Mouse (Mus musculus): ENCODE measurements at regions not wholly inside any gene's neighbourhood (a gene's known extent, or its start where the extent isn't known, plus 50 kb on each side); places are given as distances from the start of the nearest gene placed in this dataset.

DNA sequence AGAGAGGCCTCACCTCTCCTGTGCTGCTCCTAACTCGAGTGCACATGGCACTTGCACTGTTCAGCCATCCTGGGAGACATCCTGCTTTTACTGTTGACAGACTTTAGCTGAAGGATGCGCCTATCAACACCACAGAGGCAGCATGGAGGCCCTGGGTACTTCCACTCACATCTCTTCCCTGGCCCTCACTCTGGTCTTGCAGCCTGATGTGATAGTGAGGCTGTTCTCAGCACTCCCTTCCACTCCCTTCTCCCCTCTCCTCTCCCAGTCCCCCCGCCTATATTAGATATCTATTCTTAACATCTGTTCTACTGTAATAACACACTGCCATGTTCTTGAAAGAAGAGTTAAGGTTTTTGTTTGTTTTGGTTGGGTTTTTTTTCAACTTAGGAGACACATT, 50.2 kb upstream of the Bod1 start:
- no peak for DNase-seq (ENCODE audit: low spot score in 2 of 2)

DNA sequence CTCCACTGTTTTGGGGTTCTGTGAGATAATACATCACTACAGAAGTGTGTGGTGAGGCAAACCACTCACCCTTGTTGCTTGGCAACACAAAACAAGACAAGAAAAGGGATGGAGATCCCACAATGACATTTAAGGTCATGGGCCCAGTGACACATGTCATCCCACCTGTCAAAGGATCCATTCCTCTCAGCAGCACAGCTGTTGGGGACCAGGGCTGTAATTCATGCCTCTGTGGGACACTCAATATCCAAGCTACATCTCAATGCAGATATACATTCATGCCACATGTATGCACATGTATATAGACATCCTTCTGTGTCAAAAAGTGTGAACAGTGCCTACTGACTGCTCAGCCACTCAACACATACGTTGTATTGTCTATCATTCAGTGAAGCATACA, 52.8 kb upstream of the Bod1 start:
- no peak for DNase-seq (ENCODE audit: low spot score in 2 of 2)

DNA sequence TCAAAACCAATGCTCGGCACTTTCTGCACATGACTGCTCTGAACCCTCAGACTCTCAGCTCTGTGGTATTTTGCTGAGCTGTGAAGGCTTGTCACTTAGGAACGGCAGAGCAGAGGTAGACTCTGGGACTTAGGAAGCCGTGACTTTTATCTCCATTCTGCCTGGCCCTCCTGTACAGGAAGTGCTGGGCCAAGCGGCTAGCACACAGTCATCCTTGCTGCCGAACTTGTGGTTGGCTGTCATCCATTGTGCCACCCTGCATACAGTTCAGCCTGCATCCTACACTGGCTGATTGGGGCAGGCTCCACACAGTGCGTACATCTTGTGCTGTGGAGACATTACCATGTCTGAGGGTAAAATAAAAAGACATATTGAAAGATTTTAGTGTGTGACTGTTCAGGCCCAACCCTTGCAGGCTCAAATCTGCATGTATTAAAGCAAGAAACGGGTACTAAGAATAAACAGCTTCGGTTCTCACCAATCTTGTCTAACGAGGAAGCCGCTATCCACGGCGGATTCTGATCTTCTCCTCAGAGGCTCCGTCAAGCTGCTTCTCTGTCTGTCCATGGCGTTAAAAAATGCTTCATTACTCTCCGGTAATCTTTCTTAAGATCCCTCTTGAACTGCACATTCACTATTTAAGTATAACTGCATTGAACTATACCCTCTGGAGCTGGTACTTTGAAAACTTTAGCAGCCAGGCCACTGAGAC, 54.4 kb upstream of the Bod1 start:
- DNase-seq (ENCODE audit: low spot score in 2 of 2), result no peak

- DNase-seq (ENCODE audit: low spot score in 2 of 2), result no peak
Measured at GRCm38 (mm10) chr11:31727289-31727688, 55.6 kb upstream of the Bod1 start.

- DNase-seq (ENCODE audit: low spot score in 2 of 2), result no peak
Measured at GRCm38 (mm10) chr11:31729728-31730127, 58.0 kb upstream of the Bod1 start.

- no peak for DNase-seq (ENCODE audit: low spot score in 2 of 2)
Measured at GRCm38 (mm10) chr11:31730181-31730580, 58.5 kb upstream of the Bod1 start.

GRCm38 (mm10) chr11:31730680-31731079, 59.0 kb upstream of the Bod1 start:
- DNase-seq (ENCODE audit: low spot score in 2 of 2), result no peak

DNA sequence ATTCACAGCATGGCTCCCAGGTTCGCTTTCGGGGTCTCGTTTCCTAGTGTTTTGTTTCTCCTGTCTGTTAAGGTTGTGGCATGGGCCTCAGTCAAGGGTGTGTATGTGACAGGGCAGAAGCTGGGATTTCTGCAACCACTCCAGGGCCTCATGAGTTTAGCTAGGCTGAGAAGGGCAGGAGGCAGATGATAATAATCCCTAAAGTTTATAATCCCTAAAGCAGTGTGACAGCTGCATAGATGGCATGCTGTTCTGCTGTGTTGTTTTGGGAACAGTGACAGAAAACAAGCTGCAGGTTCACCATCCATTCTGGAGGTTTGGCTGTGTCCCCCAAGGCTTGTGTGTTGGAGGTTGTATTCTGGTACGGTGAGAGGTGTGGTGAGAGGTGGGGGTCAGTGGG, 59.8 kb upstream of the Bod1 start:
- no peak for DNase-seq (ENCODE audit: low spot score in 2 of 2)

- DNase-seq (ENCODE audit: low spot score in 2 of 2), result no peak
Measured at GRCm38 (mm10) chr11:31732342-31732741, 60.7 kb upstream of the Bod1 start.

GRCm38 (mm10) chr11:31732958-31733357, 61.3 kb upstream of the Bod1 start:
- no peak for DNase-seq (ENCODE audit: low spot score in 2 of 2)

GRCm38 (mm10) chr11:31734091-31734490, 62.4 kb upstream of the Bod1 start:
- DNase-seq (ENCODE audit: low spot score in 2 of 2), result no peak

GRCm38 (mm10) chr11:31735257-31735656, 63.6 kb upstream of the Bod1 start:
- no peak for DNase-seq (ENCODE audit: low spot score in 2 of 2)

GRCm38 (mm10) chr11:31736086-31736485, 64.4 kb upstream of the Bod1 start:
- no peak for DNase-seq (ENCODE audit: low spot score in 2 of 2)

DNA sequence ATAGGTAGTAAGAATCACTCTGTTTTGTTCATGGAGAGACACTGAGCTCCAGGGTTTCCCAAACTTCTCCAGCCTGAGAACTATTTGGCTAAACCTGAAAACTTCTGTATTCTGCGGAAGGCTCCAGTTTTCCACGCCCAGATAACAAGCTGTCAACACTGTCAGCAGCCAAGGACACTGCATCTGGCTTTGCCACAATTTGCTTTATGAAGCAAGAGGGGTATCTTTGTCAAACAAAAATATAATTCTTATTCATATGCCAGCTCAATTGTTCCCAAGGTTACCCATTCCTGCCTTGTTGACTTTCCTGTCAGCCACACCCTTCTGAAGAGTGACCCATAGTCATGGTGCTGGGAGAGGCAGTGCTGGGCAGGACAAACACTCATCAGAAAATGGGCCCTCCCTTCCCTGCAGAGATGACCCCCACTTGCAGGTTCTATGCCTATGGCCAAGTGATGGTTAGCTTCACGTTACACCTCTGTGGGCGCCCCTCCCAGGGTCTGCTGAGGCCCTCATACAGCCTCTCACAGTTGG, 64.9 kb upstream of the Bod1 start:
- DNase-seq (ENCODE audit: low spot score in 2 of 2), result no peak

GRCm38 (mm10) chr11:31738148-31739021, 66.7 kb upstream of the Bod1 start:
- no peak for DNase-seq (ENCODE audit: low spot score in 2 of 2)

DNA sequence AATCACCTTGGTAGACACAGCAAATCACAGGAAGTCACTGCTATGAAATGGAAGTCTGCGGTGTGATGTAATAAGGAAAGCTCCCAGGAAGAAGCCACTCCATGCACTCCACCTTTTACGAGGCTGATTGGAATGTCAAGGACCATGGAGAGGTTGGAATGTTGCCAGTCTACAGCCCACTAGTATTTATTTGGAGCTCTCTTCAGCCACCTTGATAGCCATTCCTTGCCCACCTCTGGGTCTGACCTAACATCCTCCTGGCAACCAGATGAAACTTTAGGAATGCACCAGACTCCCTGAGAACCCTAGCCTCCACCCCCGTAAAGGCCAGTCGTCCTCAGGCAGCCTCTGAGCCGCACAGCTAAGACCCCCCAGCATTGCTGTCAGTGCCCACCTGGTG, 68.7 kb upstream of the Bod1 start:
- no peak for DNase-seq (ENCODE audit: low spot score in 2 of 2)

DNA sequence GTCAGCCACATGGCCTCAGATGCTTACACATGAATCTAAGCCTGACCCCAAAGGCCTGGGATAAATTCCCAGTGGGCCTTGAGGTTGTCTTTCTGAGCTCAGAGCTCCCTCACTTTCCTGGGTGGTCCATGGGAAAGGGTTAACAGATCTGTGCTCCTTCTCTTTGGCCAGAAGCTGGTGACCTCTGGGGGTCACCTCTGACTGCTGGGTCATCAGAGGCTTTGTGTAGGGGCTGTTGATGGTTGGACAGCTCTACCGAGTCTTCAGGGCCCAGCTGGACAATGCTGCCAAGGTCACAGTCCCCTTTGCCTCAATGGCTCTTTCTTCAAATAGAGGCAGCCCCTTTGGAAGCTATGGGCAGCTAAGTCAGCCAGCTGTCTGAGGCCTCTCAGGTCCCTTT, 70.5 kb upstream of the Bod1 start:
- DNase-seq (ENCODE audit: low spot score in 2 of 2), result no peak

GRCm38 (mm10) chr11:31744076-31744785, 72.5 kb upstream of the Bod1 start:
- DNase-seq (ENCODE audit: low spot score in 2 of 2), result no peak

DNA sequence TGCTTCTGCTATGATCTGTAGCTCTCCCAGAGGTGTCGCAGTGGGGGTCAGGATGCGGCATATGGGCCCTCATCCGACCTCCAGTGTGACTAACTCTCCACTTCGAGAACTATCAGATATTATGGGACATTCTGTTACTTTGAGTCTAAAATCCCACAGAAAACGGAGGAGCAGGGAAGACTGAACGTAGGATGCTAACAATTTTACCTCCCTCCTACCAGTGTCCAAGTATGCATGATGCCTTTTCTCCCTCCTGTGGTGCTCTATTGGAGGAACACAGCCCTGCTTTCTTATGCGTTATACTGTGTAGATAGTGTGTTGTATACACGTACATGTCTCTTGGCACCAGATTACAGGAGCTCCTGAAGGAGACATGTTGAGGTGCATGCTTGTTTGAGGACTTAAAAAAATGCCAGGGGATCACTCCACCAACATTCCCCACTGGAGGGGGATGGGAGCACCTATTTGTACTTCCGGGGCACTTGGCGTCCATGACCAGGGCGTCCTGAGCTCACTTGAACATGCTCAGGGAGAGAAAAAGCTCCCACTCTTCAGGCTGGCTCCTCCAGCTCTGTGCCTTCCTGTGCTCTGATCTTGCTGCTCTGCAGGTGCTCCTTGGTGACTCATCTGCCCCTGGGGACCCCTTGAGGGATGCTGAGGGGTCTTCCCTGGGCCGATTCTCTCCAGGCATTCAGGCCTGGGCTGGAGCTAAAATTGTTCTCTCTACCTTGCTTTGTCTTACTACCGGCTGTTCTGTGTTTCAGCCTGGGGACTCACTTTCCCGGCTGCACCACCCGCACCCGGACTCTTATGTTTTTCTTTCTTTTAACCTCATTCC, 73.6 kb upstream of the Bod1 start:
- no peak for DNase-seq (ENCODE audit: low spot score in 2 of 2)

GRCm38 (mm10) chr11:31745866-31746248, 74.2 kb upstream of the Bod1 start:
- no peak for DNase-seq (ENCODE audit: low spot score in 2 of 2)

- DNase-seq (ENCODE audit: low spot score in 2 of 2), result no peak
Measured at GRCm38 (mm10) chr11:31746488-31746887, 74.8 kb upstream of the Bod1 start.

All from spleen, postnatal 36 days (tissue).